Mouse (Mus musculus): ENCODE results near the gene Mmp15. TPM values are rescaled to one million over a fixed set of nuclear protein-coding genes. Genes with fewer than 3 reads are reported as not detected.

Gene Mmp15
- total RNA-seq, 2 experiments from 2014 or later = 41.2 to 42.5 TPM

Other genes starting within 250 kb of the Mmp15 start
- 10 to 100 TPM; 72.4 to 90.2 TPM for gene Kifc3, start 149.5 kb upstream of the Mmp15 start, total RNA-seq (2021)
- under 1 TPM; 0.87 to 0.91 TPM for gene Cngb1, start 45.7 kb upstream of the Mmp15 start, total RNA-seq (2021)
- 1 to 10 TPM; 1.4 to 1.7 TPM for gene Tepp, start 41.7 kb upstream of the Mmp15 start, total RNA-seq (2021)
- gene Zfp319, start 20.3 kb upstream of the Mmp15 start, total RNA-seq (2021) = 10 to 100 TPM; 18.1 to 19.4 TPM
- 10 to 100 TPM; 17.2 to 22.8 TPM for gene Usb1, start 20.0 kb upstream of the Mmp15 start, total RNA-seq (2021)
- gene Cfap20, start 82.6 kb downstream of the Mmp15 start, total RNA-seq (2021) = 10 to 100 TPM; 64.1 to 67.9 TPM
- 10 to 100 TPM; 73.8 to 80.8 TPM for gene Csnk2a2, start 137.8 kb downstream of the Mmp15 start, total RNA-seq (2021)
- 1 to 10 TPM; 1.1 to 2.4 TPM for gene Ccdc113, start 181.8 kb downstream of the Mmp15 start, total RNA-seq (2021)
- not detected for gene Prss54, start 224.1 kb downstream of the Mmp15 start, total RNA-seq (2021)

All from layer of hippocampus, postnatal 10 days (tissue).